Mouse (Mus musculus) ES-Bruce4 (cell line): ENCODE measurements at regions not wholly inside any gene's neighbourhood (a gene's known extent, or its start where the extent isn't known, plus 50 kb on each side); places are given as distances from the start of the nearest gene placed in this dataset.

Experiments
- H3K27ac ChIP-seq: 2 replicates; pipeline ENCODE4 v1.5.1; 2012; ENCODE audit warnings: low read length, inconsistent platforms; ENCODE audit not compliant: insufficient read depth
- H3K27me3 ChIP-seq: 2 replicates; pipeline ENCODE4 v1.6.1; 2012; ENCODE audit warnings: mild to moderate bottlenecking, low read length, inconsistent platforms; ENCODE audit not compliant: control insufficient read depth, poor library complexity, insufficient read depth, severe bottlenecking
- H3K36me3 ChIP-seq: 2 replicates; pipeline ENCODE4 v1.6.1; 2012; ENCODE audit warnings: inconsistent platforms, mild to moderate bottlenecking, low read length, moderate library complexity; ENCODE audit not compliant: control insufficient read depth, poor library complexity, insufficient read depth, severe bottlenecking
- H3K4me1 ChIP-seq: one replicate; pipeline ENCODE4 v1.8.1; 2011; ENCODE audit warnings: low read length; ENCODE audit not compliant: control insufficient read depth, insufficient read depth
- H3K4me3 ChIP-seq: 2 replicates; pipeline ENCODE4 v1.5.1; 2011; ENCODE audit warnings: low read depth, mild to moderate bottlenecking, low read length
- H3K9ac ChIP-seq: 2 replicates; pipeline ENCODE4 v1.6.1; 2012; ENCODE audit warnings: low read depth, mild to moderate bottlenecking, inconsistent platforms; ENCODE audit not compliant: poor library complexity, severe bottlenecking
- H3K9me3 ChIP-seq: replicated peaks from 2 replicates; pipeline ENCODE4 v1.6.1; 2012; ENCODE audit warnings: mild to moderate bottlenecking, low read length, inconsistent platforms; ENCODE audit not compliant: control insufficient read depth, poor library complexity, insufficient read depth, severe bottlenecking
- CTCF ChIP-seq: IDR thresholded peaks from one replicate; pipeline ENCODE4 v1.8.1; 2011; ENCODE audit warnings: low read depth, low read length
- EP300 ChIP-seq: IDR thresholded peaks from 2 replicates; pipeline ENCODE4 v1.6.1; 2011; ENCODE audit warnings: low read depth, low read length; ENCODE audit not compliant: insufficient read depth
- POLR2A ChIP-seq: IDR thresholded peaks from one replicate; pipeline ENCODE4 v1.8.1; 2011; ENCODE audit warnings: low read length; ENCODE audit not compliant: insufficient read depth

- Histone ChIP-seq H3K9me3 (no peaks in the 10 kb centered on the region), H3K4me1 (peaks cover 1% of the 10 kb centered on the region), H3K36me3 (no peaks in the 10 kb centered on the region), H3K4me3 (no peak overlapping the region), H3K27ac (no peak overlapping the region), H3K9ac (no peak overlapping the region), H3K27me3 (no peaks in the 10 kb centered on the region)
- TF ChIP-seq POLR2A: no peak
- TF ChIP-seq CTCF: no peak
- TF ChIP-seq EP300: no peak
Measured at GRCm38 (mm10) chr12:71522451-71522850, 212.8 kb downstream of the Dact1 start.

- H3K27me3 ChIP-seq: no peaks in the 10 kb centered on the region
- H3K9me3 ChIP-seq: no peaks in the 10 kb centered on the region
- peaks cover 1% of the 10 kb centered on the region for H3K4me1 ChIP-seq
- no peak overlapping the region for H3K9ac ChIP-seq
- TF ChIP-seq POLR2A (no peak), CTCF (no peak), EP300 (no peak)
- no peaks in the 10 kb centered on the region for H3K36me3 ChIP-seq
- H3K4me3 ChIP-seq: no peak overlapping the region
- H3K27ac ChIP-seq: no peak overlapping the region
Measured at GRCm38 (mm10) chr12:71524156-71524555, 214.5 kb downstream of the Dact1 start.

GRCm38 (mm10) chr12:71525255-71525927 is 215.7 kb downstream of the Dact1 start:
- H3K27ac ChIP-seq: no peak overlapping the region
- peaks cover 1% of the 10 kb centered on the region for H3K4me1 ChIP-seq
- H3K36me3 ChIP-seq: no peaks in the 10 kb centered on the region

GRCm38 (mm10) chr12:71526623-71527022 is 216.9 kb downstream of the Dact1 start:
- TF ChIP-seq CTCF (no peak), EP300 (no peak), POLR2A (no peak)
- Histone ChIP-seq H3K9ac (no peak overlapping the region), H3K36me3 (no peaks in the 10 kb centered on the region), H3K4me1 (peaks cover 1% of the 10 kb centered on the region), H3K27ac (no peak overlapping the region), H3K4me3 (no peak overlapping the region), H3K9me3 (no peaks in the 10 kb centered on the region), H3K27me3 (no peaks in the 10 kb centered on the region)

More at GRCm38 (mm10) chr12:71525255-71525927, 215.7 kb downstream of the Dact1 start:
- Histone ChIP-seq H3K4me3 (no peak overlapping the region), H3K27me3 (no peaks in the 10 kb centered on the region), H3K9ac (no peak overlapping the region), H3K9me3 (no peaks in the 10 kb centered on the region)
- no peak for TF ChIP-seq CTCF
- TF ChIP-seq EP300: 0 out of 2 replicates have a peak, but pooled peaks have one; percentile 34

- Histone ChIP-seq H3K27me3 (no peaks in the 10 kb centered on the region), H3K36me3 (no peaks in the 10 kb centered on the region), H3K9me3 (no peaks in the 10 kb centered on the region), H3K4me1 (no peaks in the 10 kb centered on the region), H3K27ac (no peak overlapping the region), H3K9ac (no peak overlapping the region), H3K4me3 (no peak overlapping the region)
- TF ChIP-seq EP300 (no peak), POLR2A (no peak), CTCF (no peak)
Measured at GRCm38 (mm10) chr12:71532161-71532560, 222.5 kb downstream of the Dact1 start.

- H3K27me3 ChIP-seq: no peaks in the 10 kb centered on the region
- no peak overlapping the region for H3K9ac ChIP-seq
- TF ChIP-seq CTCF (no peak), EP300 (0 out of 2 replicates have a peak, but pooled peaks have one; percentile 8), POLR2A (no peak)
- H3K4me3 ChIP-seq: no peak overlapping the region
- H3K27ac ChIP-seq: no peak overlapping the region
- no peaks in the 10 kb centered on the region for H3K4me1 ChIP-seq
- no peaks in the 10 kb centered on the region for H3K36me3 ChIP-seq
- H3K9me3 ChIP-seq: no peaks in the 10 kb centered on the region
Measured at GRCm38 (mm10) chr12:71532708-71533450, 223.2 kb downstream of the Dact1 start.
